In genomic region chr11:103067457-103068001, GRCm38 (mm10) we compare ENCODE assay signal across 10 mouse cellular contexts. TPM values are rescaled to one million over a fixed set of nuclear protein-coding genes. Genes with fewer than 3 reads are reported as not detected.
DNase-seq lines count a peak whose midpoint lies in the region; ATAC-seq and TF ChIP-seq lines count a peak whose summit lies in the region.
"Had no signal": no experiment of that assay in that cellular context is flagged by ENCODE, and none has a peak within 500 bp of the region (broad histone marks: within the 10 kb centered on the region; RNA-seq: fewer than 3 reads in every experiment).

No protein-coding gene starts in this region.

- 58% methylated on average over 8 of the region's 8 CpGs for WGBS in kidney, adult 2 months
- WGBS in heart, postnatal 0 days = 29% methylated on average over 8 of the region's 8 CpGs
- 77% methylated on average over 8 of the region's 8 CpGs for WGBS in neural tube, embryonic 15.5 days

- H3K4me3 ChIP-seq in kidney, adult 2 months (ENCODE audit: insufficient read depth, low read depth, low read length) = no peak overlapping the region
- no peak overlapping the region for H3K4me3 ChIP-seq in heart, postnatal 0 days (ENCODE audit: low read depth, low read length)
- H3K4me3 ChIP-seq in neural tube, embryonic 15.5 days (replicated peaks) = no peak overlapping the region
- H3K4me3 ChIP-seq: erythroblast, embryonic 14.5 days had no signal

- TF ChIP-seq EP300 in heart, postnatal 0 days (IDR thresholded peaks at IDR 0.05; ENCODE audit: low read depth) = no peak

- H3K9ac ChIP-seq in heart, postnatal 0 days (replicated peaks; ENCODE audit: low read depth, low read length) = no peak overlapping the region
- no peak overlapping the region for H3K9ac ChIP-seq in neural tube, embryonic 15.5 days (replicated peaks)

- peak; percentile 65 for ATAC-seq in heart, postnatal 0 days (ENCODE audit: insufficient read depth, low read depth)
- ATAC-seq in neural tube, embryonic 15.5 days (ENCODE audit: low FRiP score) = no peak

- DNase-seq in kidney, adult 2 months = peak; percentile 55
- no peak for DNase-seq in kidney, postnatal 14 days
- DNase-seq in adipocyte (ENCODE audit: low spot score) = peak; percentile 88
- DNase-seq in heart, postnatal 0 days (ENCODE audit: low spot score) = peak; percentile 45
- peak; percentile 49 to 81 for DNase-seq in lung, postnatal 4 days
- DNase-seq in embryo, embryonic 10.5 days (ENCODE audit: low spot score) = no peak
- no peak for DNase-seq in B cell, adult 2 months
- DNase-seq: layer of hippocampus, adult 9-11 months had no signal

- H3K27me3 ChIP-seq in kidney, adult 2 months (replicated peaks; ENCODE audit: control insufficient read depth, insufficient read depth, low read length) = no peaks in the 10 kb centered on the region
- H3K27me3 ChIP-seq in heart, postnatal 0 days (ENCODE audit: control insufficient read depth, insufficient read depth, low read length) = no peaks in the 10 kb centered on the region
- no peaks in the 10 kb centered on the region for H3K27me3 ChIP-seq in neural tube, embryonic 15.5 days (replicated peaks)

- no peak for TF ChIP-seq POLR2A in kidney, adult 2 months (IDR thresholded peaks at IDR 0.05; ENCODE audit: low read depth, low read length)

- no peak for TF ChIP-seq CTCF in kidney, adult 2 months (conservative IDR thresholded peaks at IDR 0.05; ENCODE audit: insufficient read depth, insufficient read length, low read depth, low read length)
- no peak for TF ChIP-seq CTCF in heart, postnatal 0 days (IDR thresholded peaks at IDR 0.05; ENCODE audit: low read depth)

- H3K4me2 ChIP-seq in heart, postnatal 0 days (ENCODE audit: low read depth, low read length) = no peak overlapping the region
- H3K4me2 ChIP-seq in neural tube, embryonic 15.5 days = no peak overlapping the region

- H3K27ac ChIP-seq in kidney, adult 2 months (ENCODE audit: insufficient read depth, low read depth, low read length) = no peak overlapping the region
- H3K27ac ChIP-seq in heart, postnatal 0 days (ENCODE audit: low read depth) = peak overlapping the region; percentile 50
- no peak overlapping the region for H3K27ac ChIP-seq in neural tube, embryonic 15.5 days (replicated peaks)

- H3K36me3 ChIP-seq in kidney, adult 2 months (ENCODE audit: control insufficient read depth, insufficient read depth, low read length) = peaks cover 5% of the 10 kb centered on the region
- peaks cover 84% of the 10 kb centered on the region for H3K36me3 ChIP-seq in heart, postnatal 0 days (replicated peaks; ENCODE audit: control insufficient read depth, insufficient read depth, low read length)
- peaks cover 69% of the 10 kb centered on the region for H3K36me3 ChIP-seq in neural tube, embryonic 15.5 days

- no peaks in the 10 kb centered on the region for H3K4me1 ChIP-seq in kidney, adult 2 months (ENCODE audit: control insufficient read depth, insufficient read depth, low read length)
- peaks cover 14% of the 10 kb centered on the region for H3K4me1 ChIP-seq in heart, postnatal 0 days (ENCODE audit: control insufficient read depth, insufficient read depth)
- H3K4me1 ChIP-seq in neural tube, embryonic 15.5 days = no peaks in the 10 kb centered on the region

- no peaks in the 10 kb centered on the region for H3K9me3 ChIP-seq in heart, postnatal 0 days (replicated peaks; ENCODE audit: control insufficient read depth, low read length)
- no peaks in the 10 kb centered on the region for H3K9me3 ChIP-seq in neural tube, embryonic 15.5 days (replicated peaks)

RNA-seq across cellular contexts. Expression of gene Plcd3, which starts 33.9 kb away (rescaled TPM):
- 14.9 and 18.1 TPM in 2 replicates for polyA plus RNA-seq in kidney, adult 2 months (2012; rRNA removed)
- 27.0 and 38.9 TPM in 2 replicates for total RNA-seq in heart, postnatal 0 days (2014; rRNA removed; ENCODE audit: low replicate concordance)
- 14.5 and 16.3 TPM in 2 replicates for polyA plus RNA-seq in heart, postnatal 0 days (2015; fragmentation: Nextera tagmentation; extraction: Ambion mirVana)
- 3.2 and 3.4 TPM in 2 replicates for polyA plus RNA-seq in neural tube, embryonic 15.5 days (2015; fragmentation: Nextera tagmentation; extraction: Ambion mirVana)

RNA-seq across cellular contexts. Expression of gene Acbd4, which starts 34.0 kb away (rescaled TPM):
- polyA plus RNA-seq in kidney, adult 2 months (2012; rRNA removed) = 119 and 130 TPM in 2 replicates
- 16.3 and 20.0 TPM in 2 replicates for total RNA-seq in heart, postnatal 0 days (2014; rRNA removed; ENCODE audit: low replicate concordance)
- polyA plus RNA-seq in heart, postnatal 0 days (2015; fragmentation: Nextera tagmentation; extraction: Ambion mirVana) = 21.6 and 22.2 TPM in 2 replicates
- polyA plus RNA-seq in neural tube, embryonic 15.5 days (2015; fragmentation: Nextera tagmentation; extraction: Ambion mirVana) = 9.3 and 10.4 TPM in 2 replicates

RNA-seq across cellular contexts. Expression of gene Dcakd, which starts 39.4 kb away (rescaled TPM):
- polyA plus RNA-seq in kidney, adult 2 months (2012; rRNA removed) = 49.5 and 51.3 TPM in 2 replicates
- total RNA-seq in heart, postnatal 0 days (2014; rRNA removed; ENCODE audit: low replicate concordance) = 53.5 and 64.0 TPM in 2 replicates
- polyA plus RNA-seq in heart, postnatal 0 days (2015; fragmentation: Nextera tagmentation; extraction: Ambion mirVana) = 45.2 and 50.4 TPM in 2 replicates
- polyA plus RNA-seq in neural tube, embryonic 15.5 days (2015; fragmentation: Nextera tagmentation; extraction: Ambion mirVana) = 149 and 153 TPM in 2 replicates

RNA-seq across cellular contexts. Expression of gene Nmt1, which starts 39.5 kb away (rescaled TPM):
- 45.3 and 49.7 TPM in 2 replicates for polyA plus RNA-seq in kidney, adult 2 months (2012; rRNA removed)
- total RNA-seq in heart, postnatal 0 days (2014; rRNA removed; ENCODE audit: low replicate concordance) = 47.6 and 63.6 TPM in 2 replicates
- polyA plus RNA-seq in heart, postnatal 0 days (2015; fragmentation: Nextera tagmentation; extraction: Ambion mirVana) = 46.6 and 50.0 TPM in 2 replicates
- polyA plus RNA-seq in neural tube, embryonic 15.5 days (2015; fragmentation: Nextera tagmentation; extraction: Ambion mirVana) = 33.8 and 39.3 TPM in 2 replicates

RNA-seq across cellular contexts. Expression of gene Hexim1, which starts 48.5 kb away (rescaled TPM):
- polyA plus RNA-seq in kidney, adult 2 months (2012; rRNA removed) = 24.9 and 26.4 TPM in 2 replicates
- total RNA-seq in heart, postnatal 0 days (2014; rRNA removed; ENCODE audit: low replicate concordance) = 9.0 and 11.0 TPM in 2 replicates
- 3.2 and 3.3 TPM in 2 replicates for polyA plus RNA-seq in heart, postnatal 0 days (2015; fragmentation: Nextera tagmentation; extraction: Ambion mirVana)
- polyA plus RNA-seq in neural tube, embryonic 15.5 days (2015; fragmentation: Nextera tagmentation; extraction: Ambion mirVana) = 4.3 and 4.5 TPM in 2 replicates

Comparison
In these comparisons a context has a peak if more than half of its experiments do, and no peak if none do; other contexts are left out.
1. DNase-seq: peak in kidney, adult 2 months (single experiment), adipocyte (single experiment), heart, postnatal 0 days (single experiment) and lung, postnatal 4 days (2 of 2); none in kidney, postnatal 14 days (single experiment), embryo, embryonic 10.5 days (single experiment) and B cell, adult 2 months (0 of 2).